Mouse (Mus musculus): Measurements from ENCODE around the gene Scgb1a1. TPM values are rescaled to one million over a fixed set of nuclear protein-coding genes. Genes with fewer than 3 reads are reported as not detected.

Scgb1a1 gene
- polyA plus RNA-seq, 1 experiment from 2014 or later, result not detected

DNA sequence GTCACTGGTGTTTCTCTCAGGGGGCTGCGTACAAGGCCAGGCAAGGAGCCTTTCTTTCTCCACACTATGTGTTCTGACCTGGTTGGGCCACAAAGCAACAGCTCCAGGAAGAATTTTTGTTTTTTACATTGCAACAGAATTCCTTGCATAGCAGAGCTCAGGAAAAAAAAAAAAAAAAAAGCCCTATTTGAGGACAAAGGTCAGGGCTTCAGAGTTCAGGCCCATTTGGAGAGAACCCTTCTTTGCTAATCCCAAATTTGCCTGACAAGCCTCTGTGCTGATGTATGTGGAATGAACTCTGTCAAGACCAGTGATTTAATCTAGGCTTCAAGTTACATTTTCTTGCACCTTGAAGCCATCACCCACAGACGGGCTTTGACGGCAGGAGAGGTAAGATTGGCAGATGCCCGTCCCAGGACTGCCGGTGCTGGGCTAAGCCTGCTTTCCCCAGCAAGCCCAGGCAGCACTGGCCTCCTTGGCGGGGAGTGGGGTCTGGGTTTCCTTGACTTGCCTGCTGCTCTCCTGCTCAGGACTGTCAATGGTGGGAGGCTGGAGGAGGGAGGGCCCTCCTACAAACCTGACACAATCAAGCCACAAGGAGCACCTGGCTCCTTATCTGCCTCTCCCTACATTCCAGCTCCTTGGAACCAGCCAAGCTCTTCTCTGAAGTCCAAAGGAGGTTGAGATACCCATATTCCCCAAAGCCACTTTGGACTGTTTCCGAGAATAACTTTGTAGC, 40.4 kb downstream of the Scgb1a1 start:
- WGBS, result 77% methylated on average over 7 of the region's 7 CpGs
- Histone ChIP-seq H3K9ac (replicated peaks; ENCODE audit: low read length) (no peak overlapping the region), H3K4me2 (ENCODE audit: low read length) (no peak overlapping the region), H3K4me3 (replicated peaks; ENCODE audit: low read depth, low read length) (no peak overlapping the region), H3K9me3 (ENCODE audit: control insufficient read depth, low read length) (no peaks in the 10 kb centered on the region), H3K27me3 (ENCODE audit: control insufficient read depth, insufficient read depth, low read length) (no peaks in the 10 kb centered on the region), H3K36me3 (ENCODE audit: control insufficient read depth, insufficient read depth, low read length) (no peaks in the 10 kb centered on the region), H3K27ac (replicated peaks; ENCODE audit: low read depth, low read length) (no peak overlapping the region), H3K4me1 (ENCODE audit: control insufficient read depth, insufficient read depth, low read length) (no peaks in the 10 kb centered on the region)
- ATAC-seq (ENCODE audit: low FRiP score, low TSS enrichment) (no peak), DNase-seq (no peak)

DNA sequence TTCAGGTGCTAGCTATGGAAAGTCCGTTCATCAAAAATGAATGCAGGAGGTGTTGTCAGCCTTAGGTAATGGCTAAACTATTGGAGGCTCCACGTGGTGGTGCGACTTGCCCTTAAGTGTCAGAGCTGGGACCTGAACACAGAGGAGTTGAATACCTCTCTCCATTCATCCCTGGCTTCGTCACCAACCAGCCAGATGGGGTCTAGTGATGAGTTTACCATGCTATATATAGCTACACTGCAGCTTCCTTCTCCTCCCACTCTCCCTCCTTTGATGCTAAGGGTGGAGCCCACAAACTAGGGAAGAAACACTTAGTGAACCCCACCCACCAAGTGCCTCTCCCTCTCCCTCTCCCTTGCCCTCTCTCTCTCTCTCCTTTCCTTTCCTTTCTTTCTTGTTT, 43.5 kb downstream of the Scgb1a1 start:
- Histone ChIP-seq H3K27me3 (ENCODE audit: control insufficient read depth, insufficient read depth, low read length) (no peaks in the 10 kb centered on the region), H3K4me1 (ENCODE audit: control insufficient read depth, insufficient read depth, low read length) (no peaks in the 10 kb centered on the region), H3K27ac (replicated peaks; ENCODE audit: low read depth, low read length) (no peak overlapping the region), H3K9me3 (ENCODE audit: control insufficient read depth, low read length) (no peaks in the 10 kb centered on the region), H3K9ac (replicated peaks; ENCODE audit: low read length) (no peak overlapping the region), H3K36me3 (ENCODE audit: control insufficient read depth, insufficient read depth, low read length) (no peaks in the 10 kb centered on the region), H3K4me2 (ENCODE audit: low read length) (no peak overlapping the region), H3K4me3 (replicated peaks; ENCODE audit: low read depth, low read length) (no peak overlapping the region)
- WGBS, result 78% methylated on average over 4 of the region's 4 CpGs
- ATAC-seq (ENCODE audit: low FRiP score, low TSS enrichment) (no peak), DNase-seq (no peak)

DNA sequence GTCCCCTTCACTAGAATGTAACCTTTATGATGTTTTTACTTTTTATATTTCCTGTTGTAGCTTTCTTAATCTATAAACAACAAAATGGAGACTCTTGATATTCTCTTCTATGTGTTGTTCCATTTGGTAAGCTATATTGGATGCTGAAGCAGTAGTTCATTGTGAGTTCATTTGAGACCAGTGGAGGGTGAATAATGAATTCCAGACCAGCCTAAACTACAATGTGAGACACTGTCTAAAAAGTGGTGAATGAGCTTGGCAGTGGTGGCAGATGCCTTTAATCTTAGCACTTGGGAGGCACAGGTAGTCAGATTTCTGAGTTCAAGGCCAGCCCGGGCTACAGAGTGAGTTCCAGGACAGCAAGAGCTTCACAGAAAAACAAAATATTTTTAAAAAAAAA, 44.6 kb downstream of the Scgb1a1 start:
- Histone ChIP-seq H3K4me2 (ENCODE audit: low read length) (no peak overlapping the region), H3K4me3 (replicated peaks; ENCODE audit: low read depth, low read length) (no peak overlapping the region), H3K9me3 (ENCODE audit: control insufficient read depth, low read length) (no peaks in the 10 kb centered on the region), H3K36me3 (ENCODE audit: control insufficient read depth, insufficient read depth, low read length) (no peaks in the 10 kb centered on the region), H3K9ac (replicated peaks; ENCODE audit: low read length) (no peak overlapping the region), H3K27ac (replicated peaks; ENCODE audit: low read depth, low read length) (no peak overlapping the region), H3K27me3 (ENCODE audit: control insufficient read depth, insufficient read depth, low read length) (no peaks in the 10 kb centered on the region), H3K4me1 (ENCODE audit: control insufficient read depth, insufficient read depth, low read length) (no peaks in the 10 kb centered on the region)
- ATAC-seq (ENCODE audit: low FRiP score, low TSS enrichment), result no peak
- DNase-seq, result no peak
- WGBS, result 82% methylated on average over 1 of the region's 1 CpGs

DNA sequence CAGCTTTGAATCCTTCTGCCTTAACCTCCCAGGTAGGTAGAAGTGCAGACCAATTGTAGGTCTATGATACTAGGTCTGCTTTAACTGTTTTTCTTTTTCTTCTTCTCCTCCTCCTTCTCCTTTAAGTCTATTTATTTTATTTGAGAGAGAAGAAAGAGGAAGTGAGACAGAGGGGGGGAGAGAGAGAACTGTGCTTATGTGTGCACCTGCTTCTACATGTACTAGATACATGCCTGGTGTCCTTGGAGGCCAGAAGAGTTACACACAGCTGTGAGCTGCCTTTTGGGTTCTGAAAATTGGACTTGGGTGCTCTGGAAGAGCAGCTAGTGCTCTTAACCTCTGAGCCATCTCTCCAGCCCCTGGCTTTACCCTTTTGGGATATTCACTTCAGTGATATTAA, 46.7 kb downstream of the Scgb1a1 start:
- ATAC-seq (ENCODE audit: low FRiP score, low TSS enrichment), result no peak
- no peak for DNase-seq
- Histone ChIP-seq H3K27ac (replicated peaks; ENCODE audit: low read depth, low read length) (no peak overlapping the region), H3K4me3 (replicated peaks; ENCODE audit: low read depth, low read length) (no peak overlapping the region), H3K4me1 (ENCODE audit: control insufficient read depth, insufficient read depth, low read length) (no peaks in the 10 kb centered on the region), H3K4me2 (ENCODE audit: low read length) (no peak overlapping the region), H3K36me3 (ENCODE audit: control insufficient read depth, insufficient read depth, low read length) (no peaks in the 10 kb centered on the region), H3K27me3 (ENCODE audit: control insufficient read depth, insufficient read depth, low read length) (no peaks in the 10 kb centered on the region), H3K9ac (replicated peaks; ENCODE audit: low read length) (no peak overlapping the region), H3K9me3 (ENCODE audit: control insufficient read depth, low read length) (no peaks in the 10 kb centered on the region)

DNA sequence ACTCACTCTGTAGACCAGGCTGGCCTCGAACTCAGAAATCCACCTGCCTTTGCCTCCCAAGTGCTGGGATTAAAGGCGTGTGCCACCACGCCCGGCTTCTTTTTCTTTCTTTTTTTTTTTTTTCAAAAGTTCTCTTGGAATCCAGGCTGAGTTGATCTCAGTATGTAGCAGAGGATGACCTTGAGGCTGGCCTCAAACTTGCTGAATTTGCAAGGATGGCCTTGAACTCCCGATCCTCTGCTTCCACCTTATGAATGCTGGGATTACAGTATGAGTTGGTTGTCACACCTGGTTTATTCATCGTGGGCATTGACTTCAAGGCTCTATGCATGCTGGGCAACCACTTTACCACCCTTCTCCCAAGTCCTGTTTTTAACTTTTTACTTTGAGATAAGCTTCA, 47.1 kb downstream of the Scgb1a1 start:
- no peak overlapping the region for H3K4me3 ChIP-seq (replicated peaks; ENCODE audit: low read depth, low read length)
- no peak for DNase-seq
- H3K4me1 ChIP-seq (ENCODE audit: control insufficient read depth, insufficient read depth, low read length), result no peaks in the 10 kb centered on the region
- H3K9me3 ChIP-seq (ENCODE audit: control insufficient read depth, low read length), result no peaks in the 10 kb centered on the region
- ATAC-seq (ENCODE audit: low FRiP score, low TSS enrichment), result no peak
- H3K27ac ChIP-seq (replicated peaks; ENCODE audit: low read depth, low read length), result no peak overlapping the region
- no peak overlapping the region for H3K9ac ChIP-seq (replicated peaks; ENCODE audit: low read length)
- H3K4me2 ChIP-seq (ENCODE audit: low read length), result no peak overlapping the region
- WGBS, result 87% methylated on average over 6 of the region's 6 CpGs
- H3K27me3 ChIP-seq (ENCODE audit: control insufficient read depth, insufficient read depth, low read length), result no peaks in the 10 kb centered on the region
- H3K36me3 ChIP-seq (ENCODE audit: control insufficient read depth, insufficient read depth, low read length), result no peaks in the 10 kb centered on the region

DNA sequence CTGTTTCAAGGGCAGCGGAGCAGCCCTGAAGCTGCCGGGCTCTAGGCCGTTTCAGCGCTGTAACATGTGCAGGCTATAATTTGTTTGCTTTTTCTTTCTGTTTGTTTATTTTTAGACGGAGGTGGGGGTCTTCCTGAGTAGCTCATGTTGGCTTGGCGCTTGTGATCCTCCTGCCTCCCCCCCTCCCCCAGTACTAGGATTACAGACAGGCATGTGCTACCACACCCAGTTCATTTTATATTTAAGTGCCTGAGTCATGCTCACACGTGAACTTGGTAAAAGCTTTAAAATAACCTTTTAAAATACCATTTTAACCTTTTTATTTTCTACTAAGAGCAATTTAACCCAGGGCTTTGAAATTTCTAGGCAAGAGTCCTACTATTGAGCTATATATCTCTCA, 47.8 kb downstream of the Scgb1a1 start:
- no peaks in the 10 kb centered on the region for H3K36me3 ChIP-seq (ENCODE audit: control insufficient read depth, insufficient read depth, low read length)
- ATAC-seq (ENCODE audit: low FRiP score, low TSS enrichment), result no peak
- 84% methylated on average over 7 of the region's 7 CpGs for WGBS

DNA sequence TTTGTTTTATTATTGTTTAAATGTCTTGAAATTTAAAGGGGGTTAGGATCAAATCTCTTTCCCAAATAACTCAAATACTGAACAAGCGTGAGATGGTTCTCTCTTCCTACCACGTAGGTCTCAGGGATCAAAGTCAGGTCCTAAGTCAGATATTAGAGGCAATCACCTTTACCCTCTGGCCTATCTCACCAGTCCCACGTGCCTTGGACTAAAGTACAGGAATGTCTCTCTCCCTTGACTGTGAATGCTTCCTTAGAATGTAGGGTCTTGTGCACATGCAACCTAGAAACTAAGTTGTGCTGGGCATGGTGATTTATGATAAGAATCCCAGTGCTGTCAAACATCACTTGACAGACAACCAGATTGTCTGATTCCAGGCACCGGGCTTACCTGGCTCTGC, 48.5 kb downstream of the Scgb1a1 start:
- H3K36me3 ChIP-seq (ENCODE audit: control insufficient read depth, insufficient read depth, low read length), result no peaks in the 10 kb centered on the region
- H3K9ac ChIP-seq (replicated peaks; ENCODE audit: low read length), result no peak overlapping the region
- no peak for DNase-seq
- ATAC-seq (ENCODE audit: low FRiP score, low TSS enrichment), result no peak
- WGBS, result 86% methylated on average over 4 of the region's 4 CpGs
- H3K27ac ChIP-seq (replicated peaks; ENCODE audit: low read depth, low read length), result no peak overlapping the region
- H3K27me3 ChIP-seq (ENCODE audit: control insufficient read depth, insufficient read depth, low read length), result no peaks in the 10 kb centered on the region
- no peak overlapping the region for H3K4me2 ChIP-seq (ENCODE audit: low read length)
- H3K4me3 ChIP-seq (replicated peaks; ENCODE audit: low read depth, low read length), result no peak overlapping the region
- no peaks in the 10 kb centered on the region for H3K9me3 ChIP-seq (ENCODE audit: control insufficient read depth, low read length)
- H3K4me1 ChIP-seq (ENCODE audit: control insufficient read depth, insufficient read depth, low read length), result no peaks in the 10 kb centered on the region

More for the DNA sequence above, 47.8 kb downstream of the Scgb1a1 start:
- no peaks in the 10 kb centered on the region for H3K4me1 ChIP-seq (ENCODE audit: control insufficient read depth, insufficient read depth, low read length)
- no peak overlapping the region for H3K27ac ChIP-seq (replicated peaks; ENCODE audit: low read depth, low read length)
- no peak for DNase-seq
- no peaks in the 10 kb centered on the region for H3K9me3 ChIP-seq (ENCODE audit: control insufficient read depth, low read length)
- H3K27me3 ChIP-seq (ENCODE audit: control insufficient read depth, insufficient read depth, low read length), result no peaks in the 10 kb centered on the region
- H3K9ac ChIP-seq (replicated peaks; ENCODE audit: low read length), result no peak overlapping the region
- no peak overlapping the region for H3K4me2 ChIP-seq (ENCODE audit: low read length)
- no peak overlapping the region for H3K4me3 ChIP-seq (replicated peaks; ENCODE audit: low read depth, low read length)

DNA sequence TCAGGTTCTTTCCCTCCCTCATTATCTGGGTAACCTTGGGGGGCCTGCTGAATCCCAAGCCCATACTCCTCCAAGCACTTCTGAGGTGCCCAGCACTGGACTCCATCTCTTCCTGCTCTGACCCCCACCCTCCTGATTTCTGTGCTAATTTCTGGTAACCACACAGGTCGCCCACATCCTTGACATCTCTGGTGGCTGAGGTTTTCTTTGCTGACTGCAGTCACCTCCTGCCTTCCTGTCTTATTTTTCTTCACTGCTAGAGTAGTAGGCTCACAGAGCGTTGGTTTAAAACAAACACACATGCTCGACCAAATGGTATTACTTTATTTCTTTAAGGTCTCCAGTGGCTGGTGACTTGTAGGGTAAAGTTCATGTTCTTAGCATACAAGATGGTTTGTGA, 49.6 kb downstream of the Scgb1a1 start:
- no peak for ATAC-seq (ENCODE audit: low FRiP score, low TSS enrichment)

DNA sequence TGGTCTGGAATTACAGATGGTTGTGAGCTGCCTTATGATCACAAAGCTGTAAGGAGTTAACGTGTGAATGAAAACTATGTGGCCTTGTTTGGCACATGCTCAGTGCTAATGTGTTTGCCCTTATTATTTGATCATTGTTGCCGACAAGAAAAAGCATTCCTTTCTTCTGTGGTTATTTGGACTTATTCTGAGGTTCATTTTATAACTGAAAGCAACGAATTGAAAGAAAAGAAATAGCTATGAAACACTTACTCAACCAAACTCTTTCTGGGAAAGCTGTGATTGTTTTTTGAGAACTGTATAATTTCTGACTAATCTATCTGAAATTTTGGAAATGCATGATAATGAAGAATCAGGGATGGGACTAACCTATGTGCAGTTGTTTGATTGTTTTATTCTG, 52.7 kb downstream of the Scgb1a1 start:
- 82% methylated on average over 3 of the region's 3 CpGs for WGBS
- H3K4me2 ChIP-seq (ENCODE audit: low read length), result no peak overlapping the region
- H3K27me3 ChIP-seq (ENCODE audit: control insufficient read depth, insufficient read depth, low read length), result no peaks in the 10 kb centered on the region
- H3K36me3 ChIP-seq (ENCODE audit: control insufficient read depth, insufficient read depth, low read length), result no peaks in the 10 kb centered on the region
- no peak for DNase-seq
- ATAC-seq (ENCODE audit: low FRiP score, low TSS enrichment), result no peak
- H3K4me3 ChIP-seq (replicated peaks; ENCODE audit: low read depth, low read length), result no peak overlapping the region
- peaks cover 4% of the 10 kb centered on the region; the same call in 1 of the 2 replicates for H3K4me1 ChIP-seq (ENCODE audit: control insufficient read depth, insufficient read depth, low read length)
- no peaks in the 10 kb centered on the region for H3K9me3 ChIP-seq (ENCODE audit: control insufficient read depth, low read length)
- H3K9ac ChIP-seq (replicated peaks; ENCODE audit: low read length), result no peak overlapping the region
- H3K27ac ChIP-seq (replicated peaks; ENCODE audit: low read depth, low read length), result no peak overlapping the region

More for the DNA sequence above, 49.6 kb downstream of the Scgb1a1 start:
- no peaks in the 10 kb centered on the region for H3K9me3 ChIP-seq (ENCODE audit: control insufficient read depth, low read length)
- H3K9ac ChIP-seq (replicated peaks; ENCODE audit: low read length), result no peak overlapping the region
- H3K4me2 ChIP-seq (ENCODE audit: low read length), result no peak overlapping the region
- no peak overlapping the region for H3K4me3 ChIP-seq (replicated peaks; ENCODE audit: low read depth, low read length)
- no peak for DNase-seq
- H3K36me3 ChIP-seq (ENCODE audit: control insufficient read depth, insufficient read depth, low read length), result no peaks in the 10 kb centered on the region
- H3K27ac ChIP-seq (replicated peaks; ENCODE audit: low read depth, low read length), result no peak overlapping the region
- no peaks in the 10 kb centered on the region for H3K27me3 ChIP-seq (ENCODE audit: control insufficient read depth, insufficient read depth, low read length)
- WGBS, result 78% methylated on average over 3 of the region's 3 CpGs
- H3K4me1 ChIP-seq (ENCODE audit: control insufficient read depth, insufficient read depth, low read length), result peaks cover 4% of the 10 kb centered on the region; the same call in 1 of the 2 replicates
